Mouse (Mus musculus): ENCODE data around the gene Prss57.

GRCm38 (mm10) chr10:79783050-79783449 is 7.7 kb downstream of the Prss57 start:
- peak; percentile 27; the same call in 1 of the 2 replicates for TF ChIP-seq CTCF (IDR thresholded peaks at IDR 0.05; ENCODE audit: borderline replicate concordance, extremely low read depth, insufficient read depth, insufficient read length)
- no peak for TF ChIP-seq POLR2A (IDR thresholded peaks at IDR 0.05; ENCODE audit: borderline replicate concordance, extremely low read depth, insufficient read depth, insufficient read length, poor library complexity, severe bottlenecking)

Measured in brain, embryonic 14.5 days (tissue).